Mouse (Mus musculus): Measurements from ENCODE around the gene Dynll1. TPM values are rescaled to one million over a fixed set of nuclear protein-coding genes. Genes with fewer than 3 reads are reported as not detected.

Gene Dynll1
- polyA plus RNA-seq, 1 experiment from 2014 or later, result 1,836 TPM

- Histone ChIP-seq H3K27ac (replicated peaks; ENCODE audit: low read depth, low read length) (no peak overlapping the region), H3K9ac (replicated peaks; ENCODE audit: low read length) (no peak overlapping the region), H3K4me1 (ENCODE audit: control insufficient read depth, insufficient read depth, low read length) (no peaks in the 10 kb centered on the region), H3K27me3 (ENCODE audit: control insufficient read depth, insufficient read depth, low read length) (no peaks in the 10 kb centered on the region), H3K36me3 (replicated peaks; ENCODE audit: control insufficient read depth, insufficient read depth, low read depth, low read length) (peaks cover 8% of the 10 kb centered on the region), H3K4me3 (ENCODE audit: low read depth, low read length) (no peak overlapping the region), H3K9me3 (replicated peaks; ENCODE audit: control insufficient read depth, low read length) (no peaks in the 10 kb centered on the region), H3K4me2 (ENCODE audit: low read depth, low read length) (no peak overlapping the region)
- WGBS, result 89% methylated on average over 8 of the region's 8 CpGs
- DNase-seq (ENCODE audit: low spot score) (no peak), ATAC-seq (replicated peaks; ENCODE audit: insufficient number of reproducible peaks, low FRiP score, low TSS enrichment, low read depth) (no peak)
These were observed 39.7 kb downstream of the Dynll1 start for GRCm38 (mm10) chr5:115261141-115261540.

- Histone ChIP-seq H3K27me3 (ENCODE audit: control insufficient read depth, insufficient read depth, low read length) (no peaks in the 10 kb centered on the region), H3K36me3 (replicated peaks; ENCODE audit: control insufficient read depth, insufficient read depth, low read depth, low read length) (peaks cover 9% of the 10 kb centered on the region), H3K27ac (replicated peaks; ENCODE audit: low read depth, low read length) (no peak overlapping the region), H3K9ac (replicated peaks; ENCODE audit: low read length) (no peak overlapping the region), H3K4me3 (ENCODE audit: low read depth, low read length) (no peak overlapping the region), H3K4me1 (ENCODE audit: control insufficient read depth, insufficient read depth, low read length) (no peaks in the 10 kb centered on the region), H3K4me2 (ENCODE audit: low read depth, low read length) (no peak overlapping the region), H3K9me3 (replicated peaks; ENCODE audit: control insufficient read depth, low read length) (no peaks in the 10 kb centered on the region)
- 88% methylated on average over 6 of the region's 6 CpGs for WGBS
- no peak for DNase-seq (ENCODE audit: low spot score)
- ATAC-seq (replicated peaks; ENCODE audit: insufficient number of reproducible peaks, low FRiP score, low TSS enrichment, low read depth), result no peak
These were observed 40.4 kb downstream of the Dynll1 start for GRCm38 (mm10) chr5:115260356-115260755.

- Histone ChIP-seq H3K27me3 (ENCODE audit: control insufficient read depth, insufficient read depth, low read length) (no peaks in the 10 kb centered on the region), H3K4me1 (ENCODE audit: control insufficient read depth, insufficient read depth, low read length) (no peaks in the 10 kb centered on the region), H3K27ac (replicated peaks; ENCODE audit: low read depth, low read length) (no peak overlapping the region), H3K36me3 (replicated peaks; ENCODE audit: control insufficient read depth, insufficient read depth, low read depth, low read length) (peaks cover 12% of the 10 kb centered on the region), H3K4me3 (ENCODE audit: low read depth, low read length) (no peak overlapping the region), H3K4me2 (ENCODE audit: low read depth, low read length) (no peak overlapping the region), H3K9me3 (replicated peaks; ENCODE audit: control insufficient read depth, low read length) (no peaks in the 10 kb centered on the region), H3K9ac (replicated peaks; ENCODE audit: low read length) (no peak overlapping the region)
- ATAC-seq (replicated peaks; ENCODE audit: insufficient number of reproducible peaks, low FRiP score, low TSS enrichment, low read depth) (no peak), DNase-seq (ENCODE audit: low spot score) (no peak)
- WGBS, result 91% methylated on average over 10 of the region's 10 CpGs
These were observed 43.8 kb downstream of the Dynll1 start for GRCm38 (mm10) chr5:115256909-115257546.

GRCm38 (mm10) chr5:115255472-115255871 lies 45.3 kb downstream of the Dynll1 start:
- Histone ChIP-seq H3K4me3 (ENCODE audit: low read depth, low read length) (no peak overlapping the region), H3K27me3 (ENCODE audit: control insufficient read depth, insufficient read depth, low read length) (no peaks in the 10 kb centered on the region), H3K4me2 (ENCODE audit: low read depth, low read length) (no peak overlapping the region), H3K9me3 (replicated peaks; ENCODE audit: control insufficient read depth, low read length) (no peaks in the 10 kb centered on the region), H3K27ac (replicated peaks; ENCODE audit: low read depth, low read length) (no peak overlapping the region), H3K9ac (replicated peaks; ENCODE audit: low read length) (no peak overlapping the region), H3K4me1 (ENCODE audit: control insufficient read depth, insufficient read depth, low read length) (no peaks in the 10 kb centered on the region), H3K36me3 (replicated peaks; ENCODE audit: control insufficient read depth, insufficient read depth, low read depth, low read length) (peaks cover 20% of the 10 kb centered on the region)
- DNase-seq (ENCODE audit: low spot score) (no peak), ATAC-seq (replicated peaks; ENCODE audit: insufficient number of reproducible peaks, low FRiP score, low TSS enrichment, low read depth) (no peak)
- 70% methylated on average over 1 of the region's 1 CpGs for WGBS

Other genes starting within 250 kb of the Dynll1 start
- 24.6 and 26.3 TPM in 2 replicates for gene Gm10401, start 202.7 kb downstream of the Dynll1 start, polyA plus RNA-seq (2014; fragmentation: Nextera tagmentation; extraction: Ambion mirVana)
- 27.7 and 31.8 TPM in 2 replicates for gene Acads, start 181.7 kb downstream of the Dynll1 start, polyA plus RNA-seq (2014; fragmentation: Nextera tagmentation; extraction: Ambion mirVana)
- gene Unc119b, start 166.0 kb downstream of the Dynll1 start, polyA plus RNA-seq (2014; fragmentation: Nextera tagmentation; extraction: Ambion mirVana), result 49.6 and 53.0 TPM in 2 replicates
- 36.6 and 37.5 TPM in 2 replicates for gene Mlec, start 142.8 kb downstream of the Dynll1 start, polyA plus RNA-seq (2014; fragmentation: Nextera tagmentation; extraction: Ambion mirVana)
- 2.4 and 2.7 TPM in 2 replicates for gene Cabp1, start 106.6 kb downstream of the Dynll1 start, polyA plus RNA-seq (2014; fragmentation: Nextera tagmentation; extraction: Ambion mirVana)
- gene Pop5, start 65.2 kb downstream of the Dynll1 start, polyA plus RNA-seq (2014; fragmentation: Nextera tagmentation; extraction: Ambion mirVana), result 101 and 108 TPM in 2 replicates
- gene Rnf10, start 28.1 kb downstream of the Dynll1 start, polyA plus RNA-seq (2014; fragmentation: Nextera tagmentation; extraction: Ambion mirVana), result 75.0 and 80.1 TPM in 2 replicates
- 51.7 and 52.2 TPM in 2 replicates for gene Coq5, start 21.3 kb downstream of the Dynll1 start, polyA plus RNA-seq (2014; fragmentation: Nextera tagmentation; extraction: Ambion mirVana)
- 376 and 390 TPM in 2 replicates for gene Srsf9, start 26.2 kb upstream of the Dynll1 start, polyA plus RNA-seq (2014; fragmentation: Nextera tagmentation; extraction: Ambion mirVana)
- gene Gatc, start 40.2 kb upstream of the Dynll1 start, polyA plus RNA-seq (2014; fragmentation: Nextera tagmentation; extraction: Ambion mirVana), result 37.0 and 38.8 TPM in 2 replicates
- 66.7 and 68.9 TPM in 2 replicates for gene Triap1, start 40.2 kb upstream of the Dynll1 start, polyA plus RNA-seq (2014; fragmentation: Nextera tagmentation; extraction: Ambion mirVana)
- 569 and 629 TPM in 2 replicates for gene Cox6a1, start 48.0 kb upstream of the Dynll1 start, polyA plus RNA-seq (2014; fragmentation: Nextera tagmentation; extraction: Ambion mirVana)
- 52.4 and 53.9 TPM in 2 replicates for gene Msi1, start 128.6 kb upstream of the Dynll1 start, polyA plus RNA-seq (2014; fragmentation: Nextera tagmentation; extraction: Ambion mirVana)
- gene Pla2g1b, start 165.3 kb upstream of the Dynll1 start, polyA plus RNA-seq (2014; fragmentation: Nextera tagmentation; extraction: Ambion mirVana), result not detected in 2 replicates
- 12.7 and 17.2 TPM in 2 replicates for gene Sirt4, start 183.7 kb upstream of the Dynll1 start, polyA plus RNA-seq (2014; fragmentation: Nextera tagmentation; extraction: Ambion mirVana)
- 12.9 and 13.8 TPM in 2 replicates for gene Pxn, start 205.7 kb upstream of the Dynll1 start, polyA plus RNA-seq (2014; fragmentation: Nextera tagmentation; extraction: Ambion mirVana)

Measured in embryonic facial prominence, embryonic 11.5 days (tissue).